Mouse (Mus musculus) adrenal gland, adult 8-10 months (tissue): ENCODE data around the gene Tmprss3. TPM values are rescaled to one million over a fixed set of nuclear protein-coding genes. Genes with fewer than 3 reads are reported as not detected.

Experiments used
- DNase-seq: peaks from one replicate; pipeline ENCODE4 v3.0.0; 2022
- total RNA-seq, 4 experiments: library from RNA; stranded (reverse); gene quantifications; 2 replicates each; pipeline ENCODE4 v1.2.4; 2022

The Tmprss3 gene
- total RNA-seq, result not detected

- DNase-seq, result no peak
Measured at GRCm38 (mm10) chr17:31198877-31199276, at the start of gene Tmprss3. Tmprss3 (minus strand) TSS chr17:31198977.

- no peak for DNase-seq
Measured at GRCm38 (mm10) chr17:31247144-31247543, 48.4 kb upstream of the Tmprss3 start.

GRCm38 (mm10) chr17:31245321-31245720, 46.5 kb upstream of the Tmprss3 start:
- no peak for DNase-seq

- DNase-seq, result no peak
Measured at GRCm38 (mm10) chr17:31242764-31243163, 44.0 kb upstream of the Tmprss3 start.

- DNase-seq, result no peak
Measured at GRCm38 (mm10) chr17:31241156-31241555, 42.4 kb upstream of the Tmprss3 start.

- no peak for DNase-seq
Measured at GRCm38 (mm10) chr17:31238234-31239020, 39.6 kb upstream of the Tmprss3 start.

GRCm38 (mm10) chr17:31235915-31236314, 37.1 kb upstream of the Tmprss3 start:
- no peak for DNase-seq

GRCm38 (mm10) chr17:31232251-31233010, 33.7 kb upstream of the Tmprss3 start:
- no peak for DNase-seq

GRCm38 (mm10) chr17:31231780-31232179, 33.0 kb upstream of the Tmprss3 start:
- no peak for DNase-seq

GRCm38 (mm10) chr17:31226931-31227330, 28.2 kb upstream of the Tmprss3 start:
- DNase-seq, result no peak

GRCm38 (mm10) chr17:31226368-31226767, 27.6 kb upstream of the Tmprss3 start:
- no peak for DNase-seq

- DNase-seq, result no peak
Measured at GRCm38 (mm10) chr17:31224591-31224990, 25.8 kb upstream of the Tmprss3 start.

- no peak for DNase-seq
Measured at GRCm38 (mm10) chr17:31223835-31224234, 25.1 kb upstream of the Tmprss3 start.

- no peak for DNase-seq
Measured at GRCm38 (mm10) chr17:31222810-31223310, 24.1 kb upstream of the Tmprss3 start.

- DNase-seq, result peak; percentile 18
Measured at GRCm38 (mm10) chr17:31216068-31216955, 17.5 kb upstream of the Tmprss3 start.

- DNase-seq, result no peak
Measured at GRCm38 (mm10) chr17:31211881-31212280, 13.1 kb upstream of the Tmprss3 start.

- DNase-seq, result no peak
Measured at GRCm38 (mm10) chr17:31210299-31210698, 11.5 kb upstream of the Tmprss3 start.

- DNase-seq, result no peak
Measured at GRCm38 (mm10) chr17:31209376-31209930, 10.7 kb upstream of the Tmprss3 start.

GRCm38 (mm10) chr17:31208654-31209053, 9.9 kb upstream of the Tmprss3 start:
- no peak for DNase-seq

- DNase-seq, result no peak
Measured at GRCm38 (mm10) chr17:31207771-31208334, 9.1 kb upstream of the Tmprss3 start, which contains the start of gene Ubash3a. Ubash3a (plus strand) TSS chr17:31207873.

- DNase-seq, result no peak
Measured at GRCm38 (mm10) chr17:31196283-31196682, 2.5 kb downstream of the Tmprss3 start.

GRCm38 (mm10) chr17:31195207-31195606, 3.6 kb downstream of the Tmprss3 start:
- no peak for DNase-seq
